Mouse (Mus musculus) kidney, postnatal 14 days (tissue): ENCODE measurements around the gene Klk11.

Experiments used
- DNase-seq: peaks from one replicate; pipeline ENCODE4 v3.0.0; 2022; ENCODE audit warnings: mixed read lengths

The Klk11 gene

DNA sequence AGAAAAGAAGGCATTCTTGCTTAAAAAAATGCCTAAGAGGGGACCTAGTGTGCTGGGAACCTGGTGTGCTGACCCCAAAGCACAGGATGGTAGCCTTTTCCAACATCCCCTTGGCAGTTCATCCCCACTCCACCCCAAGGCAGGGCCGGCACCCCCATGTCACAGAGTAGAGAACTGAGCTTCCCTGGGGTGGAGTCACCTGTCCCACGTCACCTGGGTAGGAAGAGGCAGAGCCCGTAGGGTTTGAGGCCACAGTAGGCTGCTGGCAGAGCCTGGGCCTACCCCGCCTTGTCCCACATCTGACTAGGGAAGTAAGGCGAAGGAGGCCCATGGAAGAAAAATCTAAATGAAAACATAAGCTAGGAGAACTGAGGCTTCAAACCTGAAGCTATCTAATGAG lies at the start of gene Klk11:
Klk11 (plus strand) TSS at position 241 of the 400 bp plus-strand sequence.
- no peak for DNase-seq

DNA sequence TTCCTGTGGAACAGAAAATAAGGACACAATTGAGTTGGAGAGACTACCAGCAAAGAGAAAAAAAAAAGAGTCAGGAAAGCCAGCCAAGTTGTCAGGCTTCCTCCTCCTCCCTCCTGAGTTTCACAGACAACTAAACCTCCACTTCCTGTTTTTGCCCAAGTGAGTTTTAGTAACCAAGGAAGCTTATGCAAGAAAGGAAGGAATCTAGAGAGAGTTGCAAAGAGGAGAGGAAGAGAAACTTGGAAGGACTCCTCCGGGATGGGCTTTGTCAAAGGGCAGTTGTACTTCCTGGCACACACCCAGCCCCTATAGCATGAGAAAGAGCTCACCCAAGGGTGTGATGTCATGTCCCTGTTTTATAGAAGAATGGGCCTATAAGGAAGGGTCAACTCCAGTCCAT lies 26.6 kb upstream of the Klk11 start:
- peak; percentile 12 for DNase-seq

DNA sequence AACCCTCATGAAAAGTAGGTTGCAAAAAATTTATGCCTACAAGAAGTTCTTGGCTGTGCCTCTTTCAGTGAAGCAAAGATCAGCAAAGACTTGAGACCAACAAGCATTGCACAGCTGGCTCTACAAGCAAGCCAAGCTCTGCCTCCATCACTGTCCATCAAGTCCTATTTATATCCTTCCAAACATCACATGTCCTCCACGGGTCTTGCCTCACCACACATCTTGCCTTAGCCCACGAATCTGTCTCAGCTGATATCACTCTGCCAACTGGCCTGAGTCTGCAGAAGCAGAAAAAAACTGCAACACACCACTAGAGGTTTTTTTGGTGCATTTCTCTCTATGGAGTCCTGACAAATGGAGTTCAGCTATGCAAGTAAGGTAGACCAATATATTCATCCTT lies 21.6 kb upstream of the Klk11 start:
- DNase-seq: no peak

DNA sequence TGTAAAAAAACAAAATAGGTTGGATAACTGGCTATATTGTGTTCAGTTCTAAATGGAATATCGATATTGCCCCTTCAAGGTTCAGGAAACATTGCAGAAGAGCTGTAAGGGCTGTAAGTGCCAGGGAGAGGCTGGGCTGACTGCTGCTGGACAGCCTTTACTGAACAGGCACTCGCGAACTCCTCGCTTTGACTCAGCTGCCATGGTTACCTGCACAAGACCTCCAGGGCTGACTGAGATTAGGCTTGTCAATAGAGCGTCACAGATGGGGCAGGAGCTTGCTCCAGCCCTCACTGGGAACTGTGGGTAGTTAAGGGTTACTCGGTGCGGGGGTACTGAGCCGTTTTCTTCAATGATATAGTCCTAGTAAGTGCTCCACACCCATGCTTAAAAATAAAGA lies 7.9 kb upstream of the Klk11 start:
- no peak for DNase-seq

DNA sequence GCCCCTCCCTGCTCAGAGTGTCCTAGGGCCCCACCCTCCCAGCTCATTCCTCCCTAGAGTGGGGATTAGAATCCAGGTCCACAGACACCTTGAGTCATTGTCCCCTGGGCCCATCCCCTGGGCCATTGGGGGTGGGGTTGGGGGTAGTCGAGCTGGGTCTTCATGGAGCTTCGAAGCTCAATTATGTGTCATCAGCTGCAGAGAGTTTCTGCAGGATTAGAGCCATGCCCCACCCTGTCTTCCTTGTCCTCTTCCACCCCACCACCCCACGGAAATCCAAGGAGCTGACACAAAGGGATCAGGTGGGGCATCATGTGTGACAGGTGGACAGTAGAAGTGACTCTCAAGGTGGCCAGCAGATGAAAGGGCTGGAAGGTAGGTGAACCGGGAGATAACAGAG lies 5.8 kb upstream of the Klk11 start, which contains the start of gene Klk12:
Klk12 (plus strand) TSS at position 301 of the 400 bp plus-strand sequence.
- DNase-seq: no peak

DNA sequence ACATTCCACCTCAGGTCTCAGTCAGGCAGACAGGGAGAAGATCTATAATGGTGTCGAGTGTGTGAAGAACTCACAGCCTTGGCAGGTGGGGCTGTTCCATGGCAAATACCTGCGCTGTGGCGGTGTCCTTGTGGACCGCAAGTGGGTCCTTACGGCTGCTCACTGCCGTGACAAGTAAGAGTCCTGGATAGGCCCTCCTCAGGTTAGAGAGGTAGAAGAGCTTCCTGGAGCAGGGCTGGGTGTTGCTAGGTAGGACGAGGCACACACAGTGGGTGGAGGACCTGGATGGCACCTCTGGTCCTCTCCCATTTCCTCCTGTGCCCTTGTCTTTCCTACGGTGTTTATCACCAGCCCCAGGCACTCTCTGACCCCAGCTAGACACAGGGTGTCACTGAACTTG lies 4.8 kb upstream of the Klk11 start:
- DNase-seq: no peak

DNA sequence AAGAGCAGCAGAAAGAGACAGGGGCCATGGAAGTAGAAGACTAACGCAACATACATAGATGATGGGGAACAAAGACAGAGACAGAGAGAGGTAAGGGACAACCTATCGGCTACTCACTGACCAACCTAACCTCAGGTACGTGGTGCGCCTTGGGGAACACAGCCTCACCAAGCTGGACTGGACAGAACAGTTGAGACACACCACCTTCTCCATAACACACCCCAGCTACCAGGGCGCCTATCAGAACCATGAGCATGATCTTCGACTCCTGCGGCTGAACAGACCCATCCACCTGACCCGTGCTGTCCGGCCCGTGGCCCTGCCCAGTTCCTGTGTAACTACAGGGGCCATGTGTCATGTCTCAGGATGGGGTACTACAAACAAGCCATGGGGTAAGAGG lies 3.7 kb upstream of the Klk11 start:
- no peak for DNase-seq

DNA sequence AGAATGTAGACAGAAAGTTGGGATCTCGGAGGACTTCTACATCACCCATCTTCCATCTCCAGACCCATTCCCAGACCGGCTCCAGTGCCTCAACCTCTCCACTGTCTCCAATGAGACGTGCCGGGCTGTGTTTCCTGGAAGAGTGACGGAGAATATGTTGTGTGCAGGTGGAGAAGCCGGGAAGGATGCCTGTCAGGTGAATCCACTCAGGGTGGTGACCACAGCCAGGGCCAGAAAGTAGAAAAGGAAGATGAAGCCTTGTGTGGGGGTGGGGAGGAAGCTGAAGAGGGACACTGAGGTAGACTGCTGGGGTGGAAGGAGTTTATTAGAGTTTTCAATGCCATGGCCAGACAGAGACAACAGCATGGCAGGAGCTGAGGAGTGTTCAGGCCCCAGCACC lies 2.5 kb upstream of the Klk11 start:
- no peak for DNase-seq

DNA sequence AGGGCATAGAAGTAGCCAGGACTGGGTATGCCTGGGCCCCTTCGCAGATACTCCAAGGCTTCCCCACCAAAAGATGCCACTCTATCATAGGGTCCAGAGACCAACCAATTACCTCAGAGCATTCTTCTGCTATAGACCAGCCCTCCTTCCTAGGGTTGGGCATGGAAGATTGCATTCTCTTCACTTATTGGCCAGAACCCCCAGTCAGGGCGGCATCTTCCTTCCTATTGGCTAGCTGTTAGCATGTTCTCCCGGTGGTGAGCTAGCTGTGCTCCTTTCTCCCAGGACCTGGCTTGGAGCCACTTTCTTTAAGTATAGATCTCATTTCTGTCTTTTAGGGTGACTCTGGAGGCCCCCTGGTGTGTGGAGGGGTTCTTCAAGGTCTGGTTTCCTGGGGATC lies 1.5 kb upstream of the Klk11 start:
- DNase-seq: no peak

DNA sequence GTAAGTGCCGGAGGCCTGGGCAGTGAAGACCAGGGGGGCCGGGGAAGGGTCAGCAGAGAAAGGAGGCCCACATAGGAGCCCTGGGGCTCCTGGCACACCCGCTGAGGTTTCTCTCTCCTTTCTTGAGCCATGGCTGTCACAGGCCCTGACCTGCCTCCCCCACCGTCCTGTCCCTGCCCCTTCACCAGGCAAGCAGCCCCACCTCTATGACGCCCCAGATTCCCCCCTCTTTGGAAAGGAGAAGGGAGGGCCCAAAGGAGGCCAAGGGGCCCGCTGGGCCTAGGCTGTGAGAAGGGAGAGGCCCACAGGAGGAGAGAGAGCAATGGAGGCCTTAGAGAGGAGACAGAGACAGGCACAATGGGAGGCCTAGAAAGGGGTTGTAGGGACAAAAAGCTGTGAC lies 398 bp downstream of the Klk11 start:
- DNase-seq: no peak

DNA sequence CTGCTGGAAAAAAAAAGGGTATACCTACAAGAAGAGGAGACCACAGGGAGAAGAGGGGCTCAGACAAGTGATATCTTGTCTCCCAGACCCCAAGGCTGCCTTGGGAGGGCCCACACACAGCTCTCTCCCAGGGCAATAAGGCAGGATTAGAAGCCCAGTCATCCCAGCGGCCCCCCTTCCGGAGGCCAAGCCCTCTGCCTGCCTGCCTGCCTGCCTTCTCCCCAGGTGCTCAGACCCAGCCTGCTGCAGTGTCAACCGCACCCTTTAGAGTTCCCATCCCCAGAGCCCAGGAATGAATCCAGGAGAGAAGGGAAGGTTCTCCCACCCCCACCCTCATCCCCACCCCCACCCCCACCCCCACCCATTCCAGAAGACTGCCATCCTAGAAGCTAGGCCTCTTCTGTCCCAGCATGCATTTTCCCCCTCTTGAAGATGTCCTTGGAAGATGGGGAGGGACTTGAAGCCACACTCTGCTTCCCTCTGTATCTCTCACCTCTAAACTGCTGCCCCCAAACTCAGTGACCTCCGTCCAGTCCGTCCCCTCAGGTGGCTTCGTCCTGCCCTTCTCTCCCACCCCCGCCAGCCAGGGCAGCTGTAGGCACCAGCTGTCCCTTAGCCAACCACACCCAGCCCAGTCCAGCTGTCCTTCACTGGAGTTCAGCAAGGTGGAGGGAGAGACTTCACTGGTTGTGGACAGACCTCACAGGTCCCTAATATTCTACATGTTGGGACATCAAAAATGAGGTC lies 1.1 kb downstream of the Klk11 start:
- no peak for DNase-seq

DNA sequence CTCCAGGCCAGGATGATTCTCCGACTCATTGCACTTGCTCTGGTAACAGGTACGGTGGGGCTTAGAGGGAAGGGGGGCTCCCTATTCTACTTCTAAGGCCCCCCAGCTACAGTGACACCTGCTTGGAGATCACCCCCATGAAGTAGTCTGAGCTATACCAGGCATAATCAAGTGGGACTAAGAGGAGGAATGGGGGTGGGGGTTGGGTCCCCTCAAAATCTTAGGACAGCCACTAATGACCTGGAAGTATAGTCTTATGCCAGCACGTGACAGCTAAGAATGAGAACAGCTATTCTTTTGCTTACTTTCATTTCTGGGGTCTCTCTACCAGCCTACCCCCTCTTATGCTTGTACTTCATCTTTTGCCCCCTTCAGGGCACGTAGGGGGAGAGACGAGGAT lies 2.1 kb downstream of the Klk11 start:
- DNase-seq: no peak

DNA sequence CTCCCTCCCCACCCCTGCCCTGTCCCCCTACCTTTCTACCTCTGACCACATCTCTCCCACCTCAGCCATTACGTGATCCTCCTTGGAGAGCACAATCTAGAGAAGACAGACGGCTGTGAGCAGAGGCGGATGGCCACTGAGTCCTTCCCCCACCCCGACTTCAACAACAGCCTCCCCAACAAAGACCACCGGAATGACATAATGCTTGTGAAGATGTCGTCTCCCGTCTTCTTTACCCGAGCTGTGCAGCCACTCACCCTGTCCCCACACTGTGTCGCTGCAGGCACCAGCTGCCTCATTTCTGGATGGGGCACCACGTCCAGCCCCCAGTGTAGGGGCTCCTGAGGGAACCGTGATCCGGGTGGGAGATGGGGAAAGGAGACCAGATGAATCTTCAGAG lies 3.0 kb downstream of the Klk11 start:
- DNase-seq: no peak

DNA sequence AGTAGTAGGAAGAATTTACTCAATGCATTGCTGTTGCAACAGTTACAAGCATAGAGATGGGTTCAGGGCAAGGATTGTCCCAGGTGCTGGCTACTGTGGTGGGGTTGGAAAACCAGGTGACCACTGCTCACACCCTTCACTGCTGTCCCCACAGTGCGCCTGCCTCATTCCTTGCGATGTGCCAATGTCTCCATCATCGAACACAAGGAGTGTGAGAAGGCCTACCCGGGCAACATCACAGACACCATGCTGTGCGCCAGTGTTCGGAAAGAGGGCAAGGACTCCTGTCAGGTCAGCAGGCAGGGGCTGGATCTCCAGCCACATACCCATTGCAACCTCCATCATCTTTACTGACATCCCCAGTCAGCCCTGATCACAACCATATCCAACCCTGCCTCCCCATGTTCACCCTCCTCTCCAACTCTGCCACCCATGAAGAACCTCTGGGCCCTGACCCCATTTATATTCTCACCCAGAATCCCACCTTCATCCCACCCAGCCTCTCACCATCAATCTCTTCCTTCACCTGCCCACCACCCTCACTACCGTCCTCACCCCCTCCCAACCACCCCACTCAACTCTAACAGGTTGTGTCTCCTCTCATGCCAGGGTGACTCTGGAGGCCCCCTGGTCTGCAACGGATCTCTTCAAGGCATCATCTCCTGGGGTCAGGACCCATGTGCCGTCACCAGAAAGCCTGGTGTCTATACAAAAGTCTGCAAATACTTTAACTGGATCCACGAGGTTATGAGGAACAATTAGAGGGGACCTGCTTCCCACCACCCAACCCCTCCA lies 4.0 kb downstream of the Klk11 start:
- no peak for DNase-seq

DNA sequence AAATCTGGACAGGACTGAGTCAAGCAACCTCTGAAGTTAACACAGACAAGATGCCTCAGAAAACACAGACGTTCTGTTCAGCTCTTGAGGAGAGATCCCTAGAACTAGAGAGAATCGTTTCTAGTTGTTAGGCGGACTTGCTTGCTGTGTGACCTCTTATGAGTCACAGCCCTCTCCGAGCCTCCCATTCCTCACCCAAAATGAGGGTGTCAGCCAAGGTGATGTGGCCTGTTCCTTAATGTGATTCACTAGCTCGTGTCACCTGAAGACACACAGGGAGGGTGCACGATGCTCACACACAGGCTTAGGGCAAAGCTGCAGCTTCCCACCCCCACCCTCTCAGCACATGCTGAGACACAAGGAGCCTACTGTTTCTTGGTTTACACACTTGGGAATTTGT lies 5.8 kb downstream of the Klk11 start:
- no peak for DNase-seq

DNA sequence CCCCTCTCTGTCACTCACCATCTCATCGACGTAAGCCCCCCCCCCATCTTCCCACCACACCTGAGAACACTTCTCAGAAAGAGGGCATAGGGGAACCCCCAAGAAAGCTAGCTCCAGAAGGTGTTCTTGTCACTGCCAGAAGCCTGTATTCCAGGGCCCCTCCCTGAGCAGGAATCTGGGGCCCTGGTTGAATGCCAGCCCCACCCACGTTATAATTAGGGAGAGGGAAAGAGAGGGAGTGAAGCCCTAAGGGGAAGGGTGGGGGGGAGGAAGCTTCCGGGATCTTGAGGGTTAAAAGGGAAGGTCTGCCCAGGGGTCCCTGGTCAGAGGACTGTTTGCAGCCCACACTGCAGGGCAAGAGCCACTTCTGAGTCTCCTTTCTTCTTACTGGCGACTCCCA lies 6.3 kb downstream of the Klk11 start, which contains the start of gene Klk10:
Klk10 (plus strand) TSS at position 290 of the 400 bp plus-strand sequence.
- DNase-seq: no peak

DNA sequence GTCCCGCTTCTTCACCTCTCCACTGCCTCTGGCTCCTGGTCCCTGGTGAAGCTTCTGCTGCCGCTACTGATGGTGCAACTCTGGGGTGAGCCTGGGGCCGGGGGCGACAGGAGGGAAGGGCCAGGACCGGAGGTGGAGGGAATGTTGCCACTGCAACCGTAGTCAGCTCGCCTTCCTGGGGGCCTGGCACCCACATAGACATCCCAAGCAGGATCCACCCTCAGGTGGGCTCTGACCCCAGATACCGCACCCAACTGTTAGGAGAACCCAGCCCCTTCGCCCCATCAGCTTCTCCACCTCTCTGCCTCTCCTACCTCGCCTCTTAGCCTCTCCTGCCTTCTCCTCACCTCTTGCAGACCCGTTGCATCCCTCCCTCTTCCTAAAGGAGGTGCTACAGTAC lies 7.1 kb downstream of the Klk11 start:
- DNase-seq: no peak

DNA sequence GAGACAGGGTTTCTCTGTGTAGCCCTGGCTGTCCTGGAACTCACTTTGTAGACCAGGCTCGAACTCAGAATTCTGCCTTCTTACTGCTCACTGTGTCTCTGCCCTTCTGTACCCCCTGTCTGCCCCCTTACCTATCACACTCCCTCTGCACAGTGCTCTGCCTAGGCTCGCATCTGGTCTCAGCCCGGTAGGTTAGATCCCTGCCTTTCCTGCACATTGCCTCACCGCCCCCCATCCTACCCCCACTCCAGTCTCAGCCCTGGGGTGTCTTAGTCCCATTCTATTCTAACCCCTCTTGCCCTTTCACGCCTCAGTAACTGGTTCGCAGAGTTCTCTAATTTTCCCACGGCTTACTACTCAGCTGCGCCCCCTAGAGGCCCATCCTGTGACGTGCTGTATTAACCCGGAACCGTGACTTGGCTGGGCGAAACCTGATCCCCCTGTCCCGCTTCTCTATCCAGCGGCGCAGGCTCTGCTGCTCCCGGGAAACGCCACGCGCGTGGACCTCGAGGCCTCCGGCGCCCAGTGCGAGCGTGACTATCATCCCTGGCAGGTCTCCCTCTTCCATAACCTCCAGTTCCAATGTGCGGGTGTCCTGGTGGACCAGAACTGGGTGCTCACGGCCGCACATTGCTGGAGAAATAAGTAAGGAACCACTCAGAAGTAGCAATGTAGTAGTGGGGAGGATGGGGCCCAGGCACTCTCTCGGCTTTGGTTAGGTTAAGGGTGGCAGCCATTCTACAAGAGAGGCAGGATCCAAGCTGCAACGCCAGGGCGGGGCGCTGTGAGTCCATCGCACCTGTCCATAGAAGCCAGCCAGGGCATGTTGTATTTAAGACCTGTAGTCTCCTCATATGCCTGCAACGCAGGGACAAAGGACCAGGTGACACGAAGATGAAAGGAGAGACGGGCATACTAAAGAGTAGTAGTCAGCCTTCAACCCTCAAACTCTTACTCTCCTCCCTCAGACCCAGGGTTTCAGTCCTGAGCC lies 8.2 kb downstream of the Klk11 start:
- DNase-seq: peak; percentile 83

DNA sequence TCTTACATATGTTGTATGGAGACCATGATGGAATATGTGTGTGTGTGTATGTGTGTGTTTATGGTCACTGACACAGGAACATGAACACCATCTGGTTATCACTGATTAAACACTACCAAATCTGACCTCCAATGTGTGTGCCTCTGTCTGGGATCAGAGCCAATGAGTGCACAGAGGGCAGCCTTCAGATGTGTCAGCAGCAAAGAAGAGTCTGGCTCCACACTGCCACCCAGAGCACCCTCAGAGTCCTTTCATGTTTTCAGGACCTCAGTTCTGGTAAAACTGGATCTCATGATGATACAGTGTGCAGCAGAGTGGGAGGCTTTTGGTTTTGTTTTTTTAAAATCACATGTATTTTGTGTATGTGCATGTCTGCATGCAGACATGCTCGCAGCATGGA lies 10.9 kb downstream of the Klk11 start:
- peak; percentile 35 for DNase-seq

DNA sequence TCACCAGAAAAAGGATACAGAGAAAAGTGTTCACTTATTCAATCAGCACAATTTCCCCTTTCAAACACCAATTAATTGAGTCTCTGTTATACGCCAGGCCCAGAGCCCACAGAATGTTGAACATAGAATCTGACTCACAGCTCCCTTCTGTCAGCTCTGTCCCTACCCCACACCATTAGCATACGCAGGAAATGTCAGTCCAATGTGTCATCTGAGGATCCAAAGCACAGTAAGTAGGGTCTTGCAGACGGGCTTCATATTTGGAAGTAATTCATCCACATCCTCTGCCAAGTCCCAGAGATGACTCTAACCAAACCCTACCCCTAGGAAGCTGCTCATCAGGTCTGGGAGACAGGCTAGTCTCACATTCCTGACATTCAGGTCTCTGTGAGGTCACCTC lies 13.7 kb downstream of the Klk11 start:
- no peak for DNase-seq

DNA sequence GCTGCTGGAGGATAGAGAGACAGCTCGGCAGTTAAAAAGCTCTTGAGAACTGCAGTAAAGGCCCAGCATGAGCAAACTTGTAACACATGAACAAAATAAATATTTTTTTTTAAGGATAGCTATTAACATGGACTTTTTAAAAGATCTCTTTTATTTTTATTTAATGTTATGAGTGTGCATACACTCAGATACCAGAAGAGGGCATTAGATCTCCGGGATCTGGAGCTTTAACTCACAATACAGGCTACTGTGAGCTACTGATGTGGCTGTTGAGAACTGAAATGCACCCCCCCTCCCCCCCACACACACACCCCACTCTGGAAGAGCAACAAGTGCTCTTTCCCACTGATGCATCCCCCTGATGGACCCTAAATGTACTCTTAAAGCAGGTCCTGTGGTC lies 14.9 kb downstream of the Klk11 start:
- DNase-seq: no peak

DNA sequence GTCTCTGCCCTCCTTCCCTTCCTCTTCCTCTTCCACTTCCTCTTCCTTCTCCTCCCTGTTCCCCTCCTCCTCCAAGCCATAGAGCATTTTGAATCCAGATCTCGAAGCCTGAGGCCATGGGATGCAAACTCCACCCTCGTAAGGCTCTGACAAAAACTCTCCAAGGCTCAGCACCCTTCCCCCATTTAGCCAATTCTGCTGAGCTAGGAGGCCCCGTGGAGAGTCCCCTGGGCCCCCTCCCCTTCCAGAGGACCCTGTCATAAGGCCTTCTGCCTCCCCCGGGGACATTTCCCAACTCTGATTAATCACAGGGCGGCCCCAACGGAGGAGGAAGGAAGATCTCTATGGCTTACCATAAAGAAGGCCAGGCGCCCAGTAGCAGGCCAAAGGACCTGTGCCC lies 17.2 kb downstream of the Klk11 start, which contains the start of gene Klk9:
Klk9 (plus strand) TSS at position 301 of the 400 bp plus-strand sequence.
- DNase-seq: no peak

DNA sequence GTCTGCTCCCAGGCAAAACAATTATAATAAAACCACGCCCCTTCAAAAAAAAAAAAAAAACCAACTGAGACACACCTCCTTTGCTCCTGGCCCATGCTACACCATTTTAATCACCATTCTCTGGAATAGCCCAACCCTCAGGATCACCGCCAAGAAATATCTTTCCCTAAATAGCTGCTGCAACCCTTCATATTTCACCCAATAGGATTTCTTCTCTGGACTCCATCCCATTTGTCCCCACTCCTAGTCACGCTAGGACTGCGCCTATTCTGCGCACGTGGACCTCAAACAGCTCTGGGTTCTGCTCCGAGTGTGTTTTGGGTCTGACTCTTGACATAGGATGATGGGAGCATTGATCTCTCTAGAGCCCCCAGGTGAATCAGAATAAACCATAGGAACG lies 22.0 kb downstream of the Klk11 start:
- no peak for DNase-seq
